Mouse (Mus musculus) layer of hippocampus, adult 9-10 months (tissue): ENCODE data around the gene Traf3.

ENCODE experiments used
- DNase-seq: peaks from one replicate; pipeline ENCODE4 v3.0.0; 2022; ENCODE audit warnings: low spot score

Gene Traf3

DNA sequence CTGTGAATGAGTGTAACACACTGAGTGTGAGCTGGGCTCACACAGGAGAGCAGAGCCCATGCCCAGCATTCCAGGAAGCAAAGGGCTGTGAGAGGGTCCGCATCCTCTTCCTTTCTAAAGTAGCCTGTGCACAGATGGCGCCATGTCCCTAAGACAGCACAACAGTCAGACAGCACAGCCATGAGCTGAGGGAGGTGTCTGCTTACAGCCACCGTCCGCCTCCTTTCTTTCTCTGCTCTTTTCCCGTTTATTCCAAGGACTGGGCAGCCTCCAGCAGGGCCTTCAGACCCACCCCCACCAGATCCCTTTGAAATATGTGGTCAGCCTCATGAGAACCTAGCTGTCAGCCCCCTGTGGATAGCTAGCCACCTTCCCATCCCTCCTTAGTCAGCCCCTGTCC is 99.0 kb downstream of the Traf3 start:
- no peak for DNase-seq

DNA sequence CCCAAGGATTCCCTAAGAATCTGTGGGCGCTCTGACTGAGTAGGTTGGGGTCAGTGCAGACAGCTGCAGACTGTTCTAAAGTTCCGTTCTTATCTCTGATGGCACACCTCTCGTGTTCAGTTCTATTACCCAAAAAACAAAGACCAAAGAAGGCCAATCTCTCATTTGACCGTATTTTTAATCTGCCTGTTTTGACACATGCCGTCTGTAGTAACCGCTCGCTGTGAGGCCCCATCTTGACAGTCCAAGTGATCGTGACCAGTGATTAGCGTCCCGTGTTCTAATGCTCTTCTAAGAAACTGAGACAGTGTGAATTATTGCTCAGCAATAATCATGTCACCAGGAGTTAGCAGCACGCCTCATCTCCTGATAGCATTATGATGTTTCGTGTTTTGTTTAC is 100.4 kb downstream of the Traf3 start:
- no peak for DNase-seq

DNA sequence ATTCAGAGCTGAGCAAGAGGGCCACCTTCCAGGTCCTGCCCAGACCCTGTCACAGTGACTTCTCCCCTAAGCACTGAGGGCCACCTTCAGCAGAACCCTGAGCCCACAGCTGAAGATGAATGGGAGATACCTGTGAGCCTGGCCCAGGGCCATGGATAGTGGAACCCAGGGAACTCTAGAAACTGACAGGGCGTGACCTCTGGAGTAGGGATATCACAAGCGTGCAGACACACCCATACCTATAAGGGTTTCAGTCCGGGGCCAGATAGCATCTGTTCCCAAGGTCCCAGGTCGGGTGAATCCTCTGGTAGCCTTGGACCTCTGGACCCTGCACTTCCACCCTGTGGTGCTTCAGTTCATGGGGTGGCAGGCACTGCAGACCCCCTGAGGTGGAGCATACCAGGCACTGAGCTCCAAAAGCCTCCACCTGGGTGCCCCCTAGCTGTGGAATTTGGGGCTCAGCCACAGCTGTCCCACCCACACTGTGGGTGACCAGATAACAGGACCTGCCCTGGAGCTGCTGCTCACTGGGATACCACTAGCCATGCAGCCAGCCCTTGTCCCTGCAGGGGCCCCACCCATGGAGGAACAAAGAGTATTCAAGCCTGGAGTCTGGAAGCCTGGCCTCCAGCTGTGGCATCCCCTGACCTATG is 101.6 kb downstream of the Traf3 start:
- no peak for DNase-seq

DNA sequence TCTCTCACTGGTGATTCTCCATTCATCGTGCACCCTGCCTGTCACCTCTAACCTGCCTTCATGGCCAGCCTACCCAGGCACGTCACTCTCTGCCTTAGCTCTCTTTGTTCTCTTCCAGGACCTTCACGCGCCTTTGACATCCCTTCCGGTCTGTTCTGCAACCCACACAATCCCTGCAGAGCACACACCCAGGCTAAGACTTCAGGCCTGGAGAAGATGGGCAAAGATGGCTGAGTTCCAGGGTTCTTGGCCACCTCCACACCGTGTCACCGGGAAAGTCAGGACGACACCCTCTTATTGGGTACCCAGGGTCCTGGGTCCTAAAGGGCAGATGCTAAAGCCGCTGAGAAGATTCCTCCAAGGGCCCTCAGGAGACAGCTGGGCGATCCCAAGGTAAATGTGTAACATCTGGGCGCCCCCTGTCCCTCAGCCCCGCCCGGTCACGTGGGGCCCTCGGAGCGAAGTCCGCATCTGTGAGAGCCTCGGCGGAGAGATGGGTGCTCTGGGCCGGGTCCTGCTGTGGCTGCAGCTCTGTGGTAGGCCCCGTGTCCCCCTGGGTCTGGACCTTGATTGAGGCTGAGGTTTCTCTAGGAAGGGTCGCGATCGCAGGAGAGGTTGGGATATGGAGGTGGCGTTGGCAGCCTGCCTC is 104.6 kb downstream of the Traf3 start, which contains the start of gene Amn:
TSS of gene Amn (plus strand) at position 467 of the 649 bp plus-strand sequence.
- DNase-seq, result no peak

DNA sequence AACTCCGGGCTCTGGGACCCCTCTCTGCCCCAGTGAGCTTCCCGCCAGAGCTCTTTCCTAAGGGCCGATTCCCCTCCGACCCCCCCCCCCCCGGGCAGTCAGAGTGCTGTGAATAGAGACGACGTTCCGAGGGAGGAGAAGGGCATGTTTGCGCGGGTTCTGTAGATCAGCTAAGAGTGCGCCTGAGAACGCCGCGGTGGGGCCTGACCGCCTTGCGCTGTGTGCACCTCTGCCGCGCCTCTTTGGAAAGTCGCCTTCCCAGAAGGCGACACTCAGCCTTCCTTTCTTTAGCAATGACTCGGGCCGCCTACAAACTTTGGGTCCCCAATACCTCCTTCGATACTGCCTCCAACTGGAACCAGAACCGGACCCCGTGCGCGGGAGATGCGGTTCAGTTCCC is 105.2 kb downstream of the Traf3 start:
- DNase-seq, result no peak

DNA sequence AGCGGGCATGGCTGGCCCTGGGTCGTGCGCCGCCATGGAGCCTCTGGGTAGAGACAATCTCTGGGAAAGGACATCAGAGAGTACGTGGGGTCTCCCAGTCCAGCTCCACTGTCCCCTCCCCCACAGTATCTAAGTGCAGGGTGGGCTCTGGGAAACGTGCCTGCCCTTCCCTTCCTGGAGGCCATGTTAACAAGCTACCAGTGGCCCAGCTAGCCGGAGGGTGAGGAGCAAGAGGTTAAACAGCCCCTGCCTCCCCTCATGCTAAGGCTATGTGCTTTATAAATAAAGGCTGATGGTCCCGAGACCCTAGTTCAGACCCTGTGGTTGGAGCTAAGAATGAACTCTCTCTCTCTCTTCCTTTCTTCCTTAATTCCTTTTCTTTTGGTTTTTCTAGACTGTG is 105.8 kb downstream of the Traf3 start:
- no peak for DNase-seq

DNA sequence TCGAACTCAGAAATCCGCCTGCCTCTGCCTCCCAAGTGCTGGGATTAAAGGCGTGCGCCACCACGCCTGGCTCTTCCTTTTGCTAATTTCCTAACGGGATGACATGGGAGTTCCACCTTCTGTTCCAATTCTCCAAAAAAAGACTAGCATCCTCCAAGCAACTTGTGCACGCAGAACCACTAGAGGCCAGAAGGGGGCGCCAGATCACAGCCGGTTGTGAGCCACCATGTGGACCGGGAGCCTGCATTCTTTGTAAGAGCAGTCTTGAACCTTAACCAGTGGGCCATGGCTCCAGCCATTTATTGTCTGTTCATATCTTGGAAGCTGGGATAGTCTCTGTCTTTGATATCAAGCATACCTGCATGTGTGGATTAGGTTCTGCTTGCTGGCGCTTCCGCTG is 106.2 kb downstream of the Traf3 start:
- DNase-seq, result peak; percentile 65

DNA sequence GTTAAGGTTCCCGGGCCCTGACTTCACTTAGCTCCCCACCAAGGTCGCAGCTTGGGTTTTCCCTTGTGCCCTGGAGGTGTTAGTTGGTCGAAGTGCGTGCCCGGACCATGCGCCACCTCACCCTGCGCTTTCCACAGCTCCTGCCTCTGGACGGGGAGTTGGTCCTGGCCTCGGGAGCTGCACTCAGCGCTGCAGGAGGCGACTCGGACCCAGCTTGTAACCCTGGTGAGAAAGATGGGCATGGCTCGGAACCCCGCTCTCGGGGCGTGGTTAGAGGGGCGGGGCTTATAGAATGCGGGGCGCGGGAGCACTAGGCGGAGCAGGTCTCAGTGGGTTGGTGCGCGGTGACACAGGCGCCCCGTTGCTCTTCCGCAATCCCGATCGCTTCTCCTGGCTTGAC is 107.8 kb downstream of the Traf3 start:
- no peak for DNase-seq

DNA sequence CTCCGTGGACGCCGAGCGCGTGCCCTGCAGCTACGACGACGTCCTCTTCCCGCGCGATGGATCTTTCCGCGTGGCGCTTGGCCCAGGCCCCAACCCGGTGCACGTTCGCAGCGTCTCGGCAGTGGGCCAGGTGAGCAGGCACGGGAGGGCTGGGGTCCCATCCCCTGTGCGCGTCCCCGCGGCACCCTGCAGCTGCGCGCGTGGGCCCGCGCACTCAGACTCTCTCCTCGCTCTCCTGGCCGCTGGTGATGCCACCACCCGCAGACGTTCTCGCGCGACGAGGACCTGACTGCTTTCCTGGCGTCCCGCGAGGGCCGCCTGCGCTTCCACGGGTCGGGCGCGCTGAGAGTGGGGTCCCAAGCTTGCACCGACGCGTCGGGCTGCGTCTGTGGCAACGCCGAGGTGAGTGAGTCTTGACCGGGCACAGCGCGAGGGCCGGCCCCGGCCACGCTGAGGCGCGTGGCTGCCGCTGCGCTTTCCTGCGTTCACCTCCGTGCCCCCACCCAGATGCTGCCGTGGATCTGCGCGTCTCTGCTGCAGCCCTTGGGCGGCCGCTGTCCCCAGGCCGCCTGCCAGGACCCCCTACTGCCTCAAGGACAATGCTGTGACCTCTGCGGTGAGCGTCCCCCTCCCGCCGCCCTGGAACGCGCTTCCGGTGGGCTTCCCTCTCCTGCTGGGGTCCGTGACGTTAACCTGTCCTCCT is 108.4 kb downstream of the Traf3 start:
- no peak for DNase-seq

DNA sequence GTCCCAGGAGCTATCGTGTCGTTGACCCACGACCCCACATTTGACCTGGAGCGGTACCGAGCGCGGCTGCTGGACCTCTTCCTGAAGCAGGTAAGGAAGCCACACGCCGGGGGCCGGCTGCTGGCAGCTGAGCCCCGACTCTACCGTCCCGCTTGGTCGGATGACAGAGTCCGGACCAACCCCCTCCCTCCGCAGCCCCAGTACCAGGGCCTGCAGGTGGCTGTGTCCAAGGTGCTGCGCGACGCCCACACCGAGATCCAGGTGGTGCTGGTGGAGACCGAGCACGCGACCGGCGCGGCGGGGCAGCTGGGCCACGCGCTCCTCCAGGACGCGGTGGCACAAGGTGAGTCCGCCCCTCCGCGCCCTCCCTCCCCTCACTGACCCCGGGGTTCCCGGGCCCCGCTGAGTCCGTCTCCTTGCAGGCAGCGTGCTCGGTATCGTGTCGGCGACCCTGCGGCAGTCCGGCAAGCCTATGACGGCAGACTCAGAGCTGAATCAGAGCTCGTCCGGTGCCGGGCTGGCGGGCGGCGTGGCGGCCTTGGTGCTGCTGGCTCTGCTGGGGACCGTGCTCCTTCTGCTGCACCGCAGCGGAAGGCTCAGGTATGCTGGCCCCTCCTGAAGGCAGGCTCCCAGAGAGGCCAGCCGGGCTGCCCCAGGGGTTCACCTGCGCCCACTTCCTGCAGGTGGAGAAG is 109.1 kb downstream of the Traf3 start:
- no peak for DNase-seq

DNA sequence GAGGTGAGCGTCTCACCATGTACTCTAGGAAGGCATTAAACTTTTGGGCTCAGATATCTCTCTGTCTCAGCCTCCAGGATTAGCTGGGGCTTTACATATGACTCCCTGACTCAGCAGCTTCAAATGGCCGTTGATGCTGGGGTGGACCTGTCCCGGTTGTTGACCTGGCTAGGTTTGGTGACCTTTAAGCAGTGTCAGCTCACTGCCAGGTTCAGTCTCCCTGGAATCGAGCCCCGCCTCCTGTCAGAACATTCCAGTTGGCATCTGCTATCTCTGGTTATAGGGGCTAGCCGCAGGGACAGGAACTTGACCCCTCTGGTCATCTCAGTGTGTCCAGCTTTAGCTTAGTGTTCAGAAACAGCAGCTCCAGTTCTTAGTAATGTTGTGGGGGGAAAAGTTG is 110.2 kb downstream of the Traf3 start:
- no peak for DNase-seq

DNA sequence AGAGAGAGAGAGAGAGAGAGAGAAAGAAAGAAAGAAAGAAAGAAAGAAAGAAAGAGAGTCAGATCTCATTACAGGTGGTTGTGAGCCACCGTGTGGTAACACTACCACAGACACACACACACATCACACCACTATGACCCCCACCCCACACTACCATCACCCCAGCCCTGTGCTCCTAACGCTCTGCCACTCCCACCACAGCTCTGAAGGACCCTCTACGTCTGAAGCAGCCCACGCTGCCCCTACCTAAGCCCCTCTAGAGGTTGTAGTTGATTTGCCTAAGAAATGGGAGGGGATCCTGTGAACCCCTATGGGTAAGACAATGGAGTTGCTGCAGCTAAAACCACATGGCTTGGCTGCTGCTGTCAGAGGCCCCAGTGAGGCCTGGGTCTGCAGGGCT is 117.4 kb downstream of the Traf3 start:
- no peak for DNase-seq

DNA sequence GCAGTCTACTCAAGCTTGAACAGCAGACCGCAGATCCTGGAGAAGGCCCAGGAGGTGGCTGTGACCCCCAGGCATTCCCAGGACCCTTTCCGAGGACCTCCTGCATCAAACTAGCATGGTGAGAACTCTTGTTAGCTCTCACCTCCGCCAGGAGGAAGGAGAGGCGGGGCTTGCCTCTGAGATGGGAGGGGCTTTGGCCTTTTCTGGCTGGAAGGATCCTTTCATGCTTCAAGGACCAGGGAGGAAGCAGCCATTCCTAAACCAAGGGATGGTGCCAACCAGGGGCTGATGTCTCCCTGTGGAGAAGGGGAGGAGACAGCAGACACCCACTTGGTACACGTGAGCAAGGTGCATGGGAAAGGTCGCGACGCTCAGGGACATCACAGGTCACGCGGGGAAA is 118.4 kb downstream of the Traf3 start:
- no peak for DNase-seq

DNA sequence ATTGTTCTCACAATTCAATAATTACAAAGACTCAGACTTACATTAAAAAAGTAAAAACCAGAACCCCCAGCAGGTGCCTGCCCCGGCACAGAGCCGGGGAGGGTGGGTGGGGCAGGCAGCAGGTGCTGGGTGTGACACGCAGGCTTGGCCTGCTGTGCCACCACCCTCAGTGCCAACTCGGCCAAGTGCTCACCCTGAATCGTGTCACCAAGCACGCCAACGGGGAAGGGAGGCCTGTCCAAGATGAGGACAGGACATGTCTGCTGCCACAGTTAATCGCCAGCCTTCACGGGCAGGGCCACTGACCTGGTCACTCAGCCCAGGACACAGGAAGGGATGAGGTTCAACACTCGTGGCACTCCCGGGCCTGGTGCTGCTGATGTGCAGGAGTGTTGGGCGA is 126.9 kb downstream of the Traf3 start:
- no peak for DNase-seq

DNA sequence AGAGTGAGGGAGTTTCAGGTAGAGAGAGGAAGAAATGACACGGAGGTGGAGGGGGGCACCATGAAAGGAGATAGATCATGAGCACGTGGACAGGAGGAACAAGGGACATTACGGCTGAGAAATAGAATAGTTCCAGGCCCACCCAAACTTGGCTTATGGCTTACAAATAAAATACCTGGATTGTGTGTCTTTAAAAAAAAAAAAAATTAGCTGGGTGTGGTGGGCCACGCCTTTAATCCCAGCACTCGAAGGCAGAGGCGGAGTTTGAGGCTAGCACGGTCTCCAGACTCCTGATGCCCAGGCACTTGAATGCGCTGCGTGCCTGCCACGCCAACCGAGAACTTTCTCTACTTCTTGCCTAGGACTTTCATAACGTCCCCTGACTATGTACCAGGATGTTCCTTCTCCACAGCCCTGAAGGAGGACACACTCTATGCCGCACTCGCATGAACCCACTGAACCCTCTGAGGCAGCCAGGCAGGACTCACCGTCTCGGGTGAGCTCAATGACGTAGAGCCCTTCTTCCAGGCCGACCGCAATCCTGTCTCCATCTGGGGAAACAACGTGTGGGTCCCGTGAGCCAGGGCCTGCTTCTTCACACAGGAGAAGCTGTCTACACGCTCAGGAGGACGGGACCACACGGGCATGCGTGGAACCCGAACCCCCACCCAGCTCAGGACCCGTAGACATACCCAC is 135.3 kb downstream of the Traf3 start:
- DNase-seq, result no peak

DNA sequence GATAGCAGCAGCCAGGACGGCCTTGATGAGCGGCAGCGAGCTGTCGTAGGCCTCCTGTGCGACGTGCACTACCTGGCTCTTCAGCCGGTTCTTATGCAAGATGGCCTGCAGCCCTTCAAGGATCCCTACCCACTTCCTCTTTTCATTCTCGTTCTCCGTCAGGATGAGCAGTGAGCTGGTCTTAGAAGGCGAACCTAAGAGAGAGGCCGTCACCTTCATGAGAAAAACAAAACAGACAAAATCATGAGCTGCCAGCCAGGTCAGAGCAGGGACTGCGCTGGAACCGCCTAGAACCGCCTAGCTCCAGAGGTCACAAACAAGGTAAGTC is 135.8 kb downstream of the Traf3 start:
- no peak for DNase-seq

DNA sequence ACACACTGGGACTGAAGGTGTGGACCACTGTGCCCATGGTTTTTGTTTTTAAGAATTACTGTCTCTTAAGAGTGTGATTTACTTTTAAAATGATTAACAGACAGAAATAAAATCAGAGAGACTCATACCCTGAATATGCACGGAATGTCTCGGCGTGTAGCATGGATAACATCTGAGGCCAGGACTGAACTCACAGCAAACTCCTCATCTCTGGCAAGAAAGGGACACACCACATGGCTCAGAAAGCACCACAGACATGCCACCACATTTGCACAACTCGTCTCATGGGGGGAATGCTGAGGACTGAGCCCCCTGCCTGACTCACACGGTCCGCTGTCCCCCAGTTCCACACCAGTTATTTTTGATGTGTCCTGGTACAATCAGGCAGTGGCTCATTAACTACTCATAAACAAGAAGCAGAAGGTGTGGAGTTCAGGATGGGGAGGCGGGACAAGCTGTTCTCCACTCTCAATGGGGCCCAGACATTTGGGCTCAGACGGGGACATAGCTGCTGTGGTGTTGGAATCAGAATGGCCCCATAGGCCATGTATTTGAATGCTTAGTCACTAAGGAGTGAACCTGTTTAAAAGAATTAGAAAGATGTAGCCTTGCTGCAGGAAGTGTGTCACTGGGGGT is 137.7 kb downstream of the Traf3 start:
- DNase-seq, result peak; percentile 39

DNA sequence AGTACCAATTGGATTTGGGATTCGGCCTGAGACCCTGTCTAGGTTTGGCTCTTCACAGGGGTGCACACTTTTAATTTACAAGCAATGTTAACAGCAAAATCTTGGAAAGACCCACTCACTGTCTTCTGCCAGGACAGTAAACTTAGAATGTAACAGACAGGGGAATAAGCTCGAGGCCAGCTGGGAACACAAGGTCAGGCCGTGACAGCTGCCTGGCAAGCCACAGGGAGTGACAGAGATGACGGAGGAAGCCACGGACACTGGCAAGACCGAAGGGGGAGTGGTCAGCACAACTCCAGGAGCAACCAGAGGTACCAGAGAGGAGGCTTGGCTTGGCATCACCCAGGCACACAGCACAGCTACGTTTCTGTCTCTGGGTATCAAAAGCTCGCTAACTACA is 140.7 kb downstream of the Traf3 start:
- DNase-seq, result no peak

DNA sequence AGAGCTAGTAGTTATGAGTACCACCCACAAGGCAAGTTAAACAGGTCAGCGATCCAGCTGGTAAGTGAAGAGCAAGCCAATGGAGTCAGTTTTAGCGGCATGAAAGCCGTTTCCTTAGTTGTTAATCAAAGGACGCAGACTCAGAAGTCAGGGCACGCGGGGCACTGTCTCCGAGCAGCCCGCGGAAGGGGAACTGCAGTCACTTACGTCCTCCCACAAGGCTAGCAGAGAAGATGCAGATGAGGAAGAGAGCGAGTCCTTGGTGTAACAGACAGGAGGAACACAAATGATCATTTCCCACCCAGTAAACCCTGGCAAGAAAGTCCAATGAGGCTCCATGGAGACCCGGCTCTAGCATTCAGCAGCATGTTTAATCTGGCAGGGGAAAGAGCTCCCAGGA is 143.1 kb downstream of the Traf3 start:
- no peak for DNase-seq

DNA sequence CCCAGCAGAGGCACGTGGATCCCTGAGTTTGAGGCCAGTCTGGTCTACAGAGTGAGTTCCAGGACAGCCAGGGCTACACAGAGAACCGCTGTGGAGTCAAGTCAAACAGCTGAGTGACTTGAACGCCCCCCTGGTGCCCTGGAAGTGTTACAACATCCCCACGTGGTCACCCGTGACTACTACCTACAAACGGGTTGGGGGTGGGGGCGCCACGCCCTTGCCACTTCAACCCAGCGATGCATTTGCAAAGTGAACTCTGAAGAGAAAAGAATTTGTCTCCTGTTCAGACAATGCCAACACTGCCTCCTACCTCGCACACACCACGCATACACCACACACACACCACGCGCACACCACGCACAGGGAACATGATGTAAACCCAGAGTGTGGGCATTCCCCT is 143.8 kb downstream of the Traf3 start:
- DNase-seq, result no peak

DNA sequence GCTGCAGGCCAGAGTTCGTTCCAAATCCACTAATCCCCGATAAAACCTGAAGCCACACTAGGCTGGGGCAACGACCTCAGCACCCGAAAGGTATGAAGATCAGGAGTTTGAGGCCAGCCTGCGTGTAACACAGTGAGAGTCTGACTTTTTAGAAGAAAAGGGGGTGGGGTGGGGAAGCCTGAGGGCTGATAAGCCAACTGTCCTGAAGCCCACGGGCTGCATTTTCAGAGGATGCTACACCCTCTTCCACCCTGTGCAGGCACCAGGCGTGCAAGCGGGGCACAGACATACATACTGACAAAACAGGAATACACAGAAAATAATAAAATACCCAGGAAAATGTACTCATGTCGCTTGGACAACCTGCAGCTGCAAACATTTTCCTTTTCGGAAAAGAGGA is 145.6 kb downstream of the Traf3 start:
- no peak for DNase-seq

DNA sequence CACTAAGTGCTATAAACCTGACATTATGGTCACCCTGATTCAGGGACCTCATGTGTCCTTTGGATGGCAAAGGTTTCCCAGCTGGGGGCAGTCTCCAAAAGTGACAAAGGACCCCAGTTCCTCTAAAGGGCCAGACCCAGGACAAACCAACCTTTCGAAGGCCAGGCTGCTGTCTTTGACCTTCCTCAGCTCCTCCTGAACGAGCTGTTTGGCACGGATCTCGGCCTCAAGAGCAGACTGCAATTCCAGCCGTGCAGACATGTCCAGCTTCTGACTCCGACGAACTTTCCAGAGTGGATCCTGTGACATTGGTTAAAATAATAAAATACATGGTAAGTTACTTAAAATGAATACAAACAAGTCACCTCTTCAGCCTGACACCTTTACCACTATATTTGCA is 148.1 kb downstream of the Traf3 start:
- DNase-seq, result no peak
